Mouse (Mus musculus) MEL (cell line): Measurements from ENCODE around the gene Chd1. TPM values are rescaled to one million over a fixed set of nuclear protein-coding genes. Genes with fewer than 3 reads are reported as not detected.

Experiments
- DNase-seq: peaks from one replicate; pipeline ENCODE4 v3.0.0; 2011; ENCODE audit warnings: low read depth, low spot score
- H3K27ac ChIP-seq: 2 replicates; pipeline ENCODE4 v1.5.1; 2012; ENCODE audit warnings: low read depth, mild to moderate bottlenecking, control low read depth, low read length, moderate library complexity; ENCODE audit not compliant: control insufficient read depth
- H3K27me3 ChIP-seq, 2 experiments: fragments of 150-350 bp in 1 of 2; sonication (generic) in 1 of 2; 2 replicates each; pipeline ENCODE4 v1.6.1; 2012; ENCODE audit warnings: low read length in 2 of 2, mild to moderate bottlenecking in 2 of 2, improper control_type of control experiment in 1 of 2, moderate library complexity in 1 of 2; ENCODE audit not compliant: insufficient read depth in 2 of 2, control insufficient read depth in 1 of 2
- H3K36me3 ChIP-seq, 2 experiments: 2 replicates each; pipeline ENCODE4 v1.6.1; 2012 to 2014; ENCODE audit warnings: low read length in 2 of 2, improper control_type of control experiment in 1 of 2, inconsistent platforms in 1 of 2, mild to moderate bottlenecking in 1 of 2; ENCODE audit not compliant: insufficient read depth in 2 of 2, control insufficient read depth in 1 of 2
- H3K4me1 ChIP-seq, 2 experiments: fragments of 150-350 bp in 1 of 2; sonication (generic) in 1 of 2; 2 replicates each; pipeline ENCODE4 v1.6.1; 2012; ENCODE audit warnings: low read length in 2 of 2, improper control_type of control experiment in 1 of 2, mild to moderate bottlenecking in 1 of 2; ENCODE audit not compliant: insufficient read depth in 2 of 2, control insufficient read depth in 1 of 2
- H3K4me3 ChIP-seq, 2 experiments: fragments of 150-350 bp in 1 of 2; sonication (generic) in 1 of 2; 2 replicates each; pipeline ENCODE4 v1.5.1; 2012; ENCODE audit warnings: low read depth in 2 of 2, low read length in 2 of 2, mild to moderate bottlenecking in 2 of 2, moderate library complexity in 2 of 2, control low read depth in 1 of 2, improper control_type of control experiment in 1 of 2; ENCODE audit not compliant: control insufficient read depth in 1 of 2, insufficient read depth in 1 of 2
- H3K79me2 ChIP-seq: 2 replicates; pipeline ENCODE4 v1.6.1; 2012; ENCODE audit warnings: mild to moderate bottlenecking, low read length, moderate library complexity; ENCODE audit not compliant: control insufficient read depth, poor library complexity, insufficient read depth
- H3K9ac ChIP-seq: 2 replicates; pipeline ENCODE4 v1.6.1; 2012; ENCODE audit warnings: low read depth, mild to moderate bottlenecking, control low read depth, low read length, moderate library complexity; ENCODE audit not compliant: control insufficient read depth, poor library complexity, severe bottlenecking
- H3K9me3 ChIP-seq: fragments of 150-350 bp; sonication (generic); replicated peaks from 2 replicates; pipeline ENCODE4 v1.6.1; 2012; ENCODE audit warnings: mild to moderate bottlenecking, low read length, improper control_type of control experiment, moderate library complexity; ENCODE audit not compliant: insufficient read depth
- BHLHE40 ChIP-seq: IDR thresholded peaks from 2 replicates; pipeline ENCODE4 v1.6.1; 2012; ENCODE audit warnings: low read depth, mild to moderate bottlenecking, inconsistent platforms, low read length, improper control_type of control experiment, borderline replicate concordance
- CTCF ChIP-seq, 3 experiments: IDR thresholded peaks in 2 of 3; conservative IDR thresholded peaks in 1 of 3; 2 replicates each; pipeline ENCODE4 v1.5.1; 2011 to 2012; ENCODE audit warnings: low read length in 3 of 3, low read depth in 2 of 3, mild to moderate bottlenecking in 2 of 3, improper control_type of control experiment in 1 of 3, inconsistent platforms in 1 of 3, mixed read lengths in 1 of 3, moderate library complexity in 1 of 3; ENCODE audit not compliant: control insufficient read depth in 1 of 3, insufficient read depth in 1 of 3, poor library complexity in 1 of 3, severe bottlenecking in 1 of 3
- GABPA ChIP-seq: IDR thresholded peaks from 2 replicates; pipeline ENCODE4 v1.6.1; 2012; ENCODE audit warnings: low read depth, mild to moderate bottlenecking, inconsistent platforms, low read length, improper control_type of control experiment, moderate library complexity
- MAZ ChIP-seq: IDR thresholded peaks from 2 replicates; pipeline ENCODE4 v1.6.1; 2012; ENCODE audit warnings: low read depth, mild to moderate bottlenecking, inconsistent platforms, low read length, improper control_type of control experiment
- MXI1 ChIP-seq: IDR thresholded peaks from 2 replicates; pipeline ENCODE4 v1.6.1; 2011; ENCODE audit warnings: mild to moderate bottlenecking, low read depth, low read length, improper control_type of control experiment
- POLR2A ChIP-seq, 2 experiments: IDR thresholded peaks; 2 replicates each; pipeline ENCODE4 v1.6.1; 2011 to 2012; ENCODE audit warnings: low read length in 2 of 2, mild to moderate bottlenecking in 2 of 2, control low read depth in 1 of 2, improper control_type of control experiment in 1 of 2, low read depth in 1 of 2, moderate library complexity in 1 of 2; ENCODE audit not compliant: control insufficient read depth in 1 of 2, insufficient read depth in 1 of 2, poor library complexity in 1 of 2
- POLR2AphosphoS5 ChIP-seq: IDR thresholded peaks from 2 replicates; pipeline ENCODE4 v1.6.1; 2012; ENCODE audit warnings: low read depth, borderline replicate concordance, mild to moderate bottlenecking, inconsistent platforms, low read length, moderate library complexity, mixed read lengths
- TBP ChIP-seq: IDR thresholded peaks from 2 replicates; pipeline ENCODE4 v1.8.0; 2011; ENCODE audit warnings: low read depth, low read length, improper control_type of control experiment
- polyA plus RNA-seq, 2 experiments: library from polyadenylated mRNA; stranded (reverse) in 1 of 2; unstranded in 1 of 2; fragments of >175 nt in 1 of 2; fragments of >200 nt in 1 of 2; gene quantifications; 2 replicates each; pipeline versions ENCODE4 v1.2.1 to v1.2.4; 2012; ENCODE audit warnings: low replicate concordance in 2 of 2, low read depth in 1 of 2; ENCODE audit not compliant: insufficient read length in 2 of 2, insufficient read depth in 1 of 2, missing spikeins in 1 of 2
- total RNA-seq: library from RNA; depleted of rRNA; stranded (reverse); fragments of 300-350 nt; gene quantifications from 2 replicates; pipeline ENCODE4 v1.2.3, GENCODE M21; 2012; rRNA removed

Gene Chd1
- total and polyA plus RNA-seq, 3 experiments = 31.1 to 164 (median 48.8) TPM

GRCm38 (mm10) chr17:15820761-15821160 is 116.0 kb downstream of the Chd1 start:
- H3K36me3 ChIP-seq = no peaks in the 10 kb centered on the region
- no peaks in the 10 kb centered on the region for H3K9me3 ChIP-seq
- no peak overlapping the region for H3K27ac ChIP-seq
- H3K4me3 ChIP-seq = no peak overlapping the region
- TF ChIP-seq CTCF (IDR thresholded peaks at IDR 0.05 in 2 of 3, conservative IDR thresholded peaks at IDR 0.05 in 1 of 3; ENCODE audit: control insufficient read depth in 1 of 3, insufficient read depth in 1 of 3, low read depth in 2 of 3, low read length in 3 of 3, poor library complexity in 1 of 3, severe bottlenecking in 1 of 3) (no peak), MXI1 (no peak), BHLHE40 (no peak), MAZ (no peak), POLR2AphosphoS5 (no peak), POLR2A (IDR thresholded peaks at IDR 0.05; ENCODE audit: control insufficient read depth in 1 of 2, insufficient read depth in 1 of 2, low read depth in 1 of 2, low read length in 2 of 2, poor library complexity in 1 of 2) (no peak), TBP (no peak), GABPA (no peak)
- no peak overlapping the region for H3K9ac ChIP-seq
- no peaks in the 10 kb centered on the region for H3K27me3 ChIP-seq
- no peak for DNase-seq
- no peaks in the 10 kb centered on the region; a peak in 1 of 4 replicates for H3K4me1 ChIP-seq
- H3K79me2 ChIP-seq = no peaks in the 10 kb centered on the region

GRCm38 (mm10) chr17:15821706-15822105 is 116.9 kb downstream of the Chd1 start:
- Histone ChIP-seq H3K27me3 (no peaks in the 10 kb centered on the region), H3K36me3 (no peaks in the 10 kb centered on the region), H3K4me1 (no peaks in the 10 kb centered on the region), H3K4me3 (no peak overlapping the region), H3K27ac (no peak overlapping the region), H3K79me2 (no peaks in the 10 kb centered on the region), H3K9ac (no peak overlapping the region), H3K9me3 (no peaks in the 10 kb centered on the region)
- no peak for TF ChIP-seq MAZ
- DNase-seq = no peak

Other genes starting within 250 kb of the Chd1 start
- 222 and 230 TPM in 2 replicates for gene Psmb1, start 205.2 kb upstream of the Chd1 start, total RNA-seq
- 100 to 1,000 TPM; 200 to 445 TPM for gene Psmb1, start 205.2 kb upstream of the Chd1 start, polyA plus RNA-seq
- gene Tbp, start 205.1 kb upstream of the Chd1 start, total RNA-seq = 38.5 and 40.0 TPM in 2 replicates
- gene Tbp, start 205.1 kb upstream of the Chd1 start, polyA plus RNA-seq = 100 to 1,000 TPM in 1 of 2 experiments, 10 to 100 TPM in 1; 79.6 to 490 TPM
- gene Pdcd2, start 177.7 kb upstream of the Chd1 start, total RNA-seq = 106 and 109 TPM in 2 replicates
- 100 to 1,000 TPM in 1 of 2 experiments, not detected in 1; 110 TPM for gene Pdcd2, start 177.7 kb upstream of the Chd1 start, polyA plus RNA-seq
- gene Prdm9, start 140.6 kb upstream of the Chd1 start, total RNA-seq = 1.6 and 2.2 TPM in 2 replicates
- 10 to 100 TPM in 1 of 2 experiments, 1 to 10 TPM in 1; 3.5 to 42.2 TPM for gene Prdm9, start 140.6 kb upstream of the Chd1 start, polyA plus RNA-seq
- not detected in 2 replicates for gene Rgmb, start 126.1 kb downstream of the Chd1 start, total RNA-seq
- not detected for gene Rgmb, start 126.1 kb downstream of the Chd1 start, polyA plus RNA-seq